Mouse (Mus musculus) cerebellum, adult (tissue): ENCODE data around the gene Fmnl2.

Experiments
- ATAC-seq: cut with Nextera tagmentation; 2 replicates; pipeline ENCODE4 v1.9.2; 2017; ENCODE audit warnings: mild to moderate bottlenecking, moderate library complexity, mixed read lengths; ENCODE audit not compliant: insufficient number of reproducible peaks, low FRiP score, low TSS enrichment

The Fmnl2 gene

DNA sequence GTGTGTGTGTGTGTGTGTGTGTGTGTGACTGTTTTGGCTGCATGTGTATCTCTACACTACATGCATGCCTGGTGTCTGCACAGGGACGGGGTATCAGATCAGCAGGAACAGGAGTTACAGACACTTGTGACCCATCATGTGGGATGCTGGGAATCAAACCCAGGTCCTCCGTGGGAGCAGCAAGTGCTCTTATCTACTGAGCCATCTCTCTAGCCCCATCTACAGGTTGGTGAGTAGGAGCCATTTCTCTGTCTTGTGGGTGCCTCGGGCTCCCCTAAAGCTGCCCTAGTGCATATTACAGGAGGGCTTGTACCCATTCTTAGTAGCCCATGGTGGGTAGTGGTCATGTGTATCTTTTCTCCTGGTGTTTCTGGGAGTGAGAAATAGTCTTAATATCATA is 90.7 kb downstream of the Fmnl2 start:
- no peak for ATAC-seq

DNA sequence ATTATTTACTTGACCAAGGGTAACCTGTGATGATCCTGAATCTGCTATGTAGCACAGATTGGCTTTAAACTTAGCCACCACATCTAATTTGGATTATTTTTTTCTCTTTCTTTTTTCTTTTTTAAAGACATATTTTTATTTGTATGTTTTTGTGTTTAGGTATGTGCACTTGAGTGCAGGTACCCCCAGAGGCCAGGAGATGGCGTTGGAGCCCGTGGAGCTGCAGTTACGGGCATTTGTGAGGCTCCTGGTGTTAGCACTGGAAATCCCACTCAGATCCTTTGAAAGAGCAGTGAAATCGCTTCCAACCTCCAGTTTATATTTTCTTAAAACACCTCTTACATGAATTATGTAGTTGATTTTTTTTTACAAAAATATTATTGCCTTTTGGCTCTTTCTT is 91.9 kb downstream of the Fmnl2 start:
- ATAC-seq = no peak

- ATAC-seq = no peak
These were observed 92.6 kb downstream of the Fmnl2 start for GRCm38 (mm10) chr2:52950226-52950625.

DNA sequence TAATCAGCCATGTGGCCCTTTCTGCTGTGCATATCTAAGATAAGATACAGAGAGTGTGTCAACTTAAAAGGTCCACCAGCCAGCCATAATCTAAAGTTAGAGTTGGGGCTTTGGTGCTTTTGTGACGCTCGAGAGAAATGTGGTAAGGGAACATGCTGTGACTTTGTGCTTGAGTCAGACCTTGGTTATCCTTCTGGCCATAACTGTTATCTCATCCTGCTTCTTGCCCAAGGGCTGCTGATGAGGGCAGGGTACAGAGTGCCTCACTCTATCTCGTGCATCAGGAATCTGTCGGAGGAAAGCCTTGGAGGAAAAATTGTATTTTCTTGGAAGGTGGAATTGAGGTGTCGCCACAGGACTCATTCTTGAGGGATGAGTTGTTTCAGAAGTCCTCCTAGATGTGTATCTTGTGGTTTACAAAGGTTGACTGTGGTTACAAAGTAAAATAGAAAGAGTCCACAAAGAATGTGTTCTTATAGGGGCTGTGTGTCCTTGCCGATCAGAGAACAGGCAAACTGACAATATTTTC is 94.6 kb downstream of the Fmnl2 start:
- ATAC-seq = no peak

DNA sequence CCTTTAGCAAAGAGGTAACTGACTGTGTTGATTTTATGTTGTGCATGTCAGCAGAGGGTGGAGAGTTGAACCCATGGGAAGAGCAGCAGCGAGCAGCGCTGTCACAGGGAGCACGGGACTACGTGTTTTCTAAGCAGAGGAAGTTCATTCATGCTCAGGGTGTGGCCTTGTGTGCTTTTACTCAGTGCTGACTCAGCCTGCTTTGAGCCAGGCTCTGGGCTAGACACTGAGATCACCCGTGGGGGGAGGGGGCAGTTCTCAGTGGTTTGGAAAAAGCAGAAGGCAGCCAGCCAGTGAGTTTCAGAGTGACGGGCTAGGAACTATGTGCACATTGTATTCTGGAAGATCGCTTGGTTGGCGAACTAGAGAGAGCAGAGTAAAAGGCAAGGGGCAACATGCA is 97.4 kb downstream of the Fmnl2 start:
- ATAC-seq = 0 out of 2 replicates have a peak, but pooled peaks have one; percentile 24

DNA sequence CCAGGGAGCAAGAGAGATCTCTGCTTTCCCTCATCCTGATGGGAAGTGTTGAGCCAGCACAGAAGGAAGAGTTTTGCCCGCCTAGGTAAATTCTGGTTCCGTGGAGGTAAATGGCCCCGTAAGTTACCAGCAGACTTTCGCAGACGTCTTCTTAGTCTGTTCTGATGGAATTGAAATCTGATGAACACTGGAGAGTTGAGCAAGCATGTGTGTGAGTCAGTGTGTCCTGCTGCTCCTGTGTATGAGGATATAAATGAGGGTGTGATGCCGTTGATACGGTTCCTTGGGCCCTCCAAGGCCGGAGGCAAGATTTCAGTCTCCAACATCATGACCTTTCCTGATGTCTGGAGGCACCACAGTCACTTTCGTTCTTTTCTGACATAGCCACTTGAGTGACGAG is 98.2 kb downstream of the Fmnl2 start:
- no peak for ATAC-seq

GRCm38 (mm10) chr2:52957771-52958534 is 100.3 kb downstream of the Fmnl2 start:
- no peak for ATAC-seq

GRCm38 (mm10) chr2:52958535-52959290 is 101.1 kb downstream of the Fmnl2 start:
- peak; percentile 74 for ATAC-seq

GRCm38 (mm10) chr2:52959291-52959621 is 101.6 kb downstream of the Fmnl2 start:
- ATAC-seq = no peak

DNA sequence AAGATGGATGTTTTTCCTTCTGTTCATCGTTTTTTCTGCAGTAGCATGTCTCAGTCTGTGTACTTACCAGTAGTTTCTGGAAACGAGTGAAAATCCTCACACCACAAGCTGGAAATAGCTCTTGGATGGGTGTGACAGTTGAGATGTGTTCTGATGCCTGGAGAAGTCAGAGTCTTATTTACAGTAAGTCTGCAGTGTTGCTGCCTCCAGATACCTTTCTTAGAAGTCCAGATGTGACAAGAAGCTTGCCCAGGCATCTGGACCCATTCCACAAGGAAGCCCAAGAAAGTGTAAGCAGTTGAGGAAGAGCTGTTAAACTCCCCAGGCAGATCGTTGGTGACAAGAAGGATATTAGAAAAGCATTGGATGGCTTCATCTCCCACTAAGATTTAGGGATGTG is 102.3 kb downstream of the Fmnl2 start:
- ATAC-seq = no peak

DNA sequence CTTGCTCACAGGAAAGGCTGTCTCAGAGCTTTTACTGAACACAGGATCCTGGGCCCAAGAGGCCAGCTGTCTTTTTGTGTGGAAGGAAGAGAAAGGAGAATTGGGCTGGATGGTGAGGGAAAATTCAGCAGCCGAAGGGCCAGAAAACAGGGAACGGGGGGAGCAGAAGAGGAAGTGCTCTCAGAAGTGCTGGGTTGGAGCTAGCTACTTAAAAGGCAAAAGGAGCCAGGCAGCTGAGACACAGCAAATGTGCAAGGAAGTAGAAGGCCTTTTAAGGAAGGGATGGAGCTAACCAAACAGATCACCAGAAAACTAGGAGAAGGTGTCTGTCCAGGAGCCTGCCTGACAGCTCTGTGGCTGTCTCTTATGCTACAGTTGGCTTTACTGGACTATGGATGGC is 103.0 kb downstream of the Fmnl2 start:
- no peak for ATAC-seq

GRCm38 (mm10) chr2:52963439-52963838 is 105.8 kb downstream of the Fmnl2 start:
- ATAC-seq = no peak

DNA sequence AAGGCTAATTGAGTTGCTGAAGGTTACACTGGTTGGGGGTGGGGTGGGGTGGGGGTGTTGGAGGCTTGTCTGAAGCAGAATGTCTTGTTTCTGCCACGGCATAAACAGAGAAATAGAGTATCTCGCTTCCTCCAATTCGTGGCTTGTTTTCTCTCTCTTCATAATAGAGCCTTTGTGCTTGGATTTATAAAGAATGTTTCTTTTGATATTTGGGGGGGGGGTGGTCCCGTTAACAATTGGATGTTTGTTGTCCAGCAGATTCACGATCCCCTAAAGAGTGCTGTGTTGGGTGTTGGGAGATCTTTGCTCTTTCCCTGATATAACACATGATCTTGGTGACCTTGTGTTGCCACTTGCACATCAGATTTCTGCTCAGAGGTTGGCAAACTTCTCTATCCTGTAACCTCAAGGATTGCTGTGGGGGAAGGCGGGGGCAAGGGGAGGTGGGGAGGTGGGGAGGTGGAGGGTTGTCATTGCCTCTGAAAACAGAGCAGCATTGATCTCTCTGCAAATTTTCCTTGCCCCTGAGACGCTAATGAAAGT is 106.8 kb downstream of the Fmnl2 start:
- ATAC-seq = no peak

GRCm38 (mm10) chr2:52966227-52966626 is 108.6 kb downstream of the Fmnl2 start:
- no peak for ATAC-seq

DNA sequence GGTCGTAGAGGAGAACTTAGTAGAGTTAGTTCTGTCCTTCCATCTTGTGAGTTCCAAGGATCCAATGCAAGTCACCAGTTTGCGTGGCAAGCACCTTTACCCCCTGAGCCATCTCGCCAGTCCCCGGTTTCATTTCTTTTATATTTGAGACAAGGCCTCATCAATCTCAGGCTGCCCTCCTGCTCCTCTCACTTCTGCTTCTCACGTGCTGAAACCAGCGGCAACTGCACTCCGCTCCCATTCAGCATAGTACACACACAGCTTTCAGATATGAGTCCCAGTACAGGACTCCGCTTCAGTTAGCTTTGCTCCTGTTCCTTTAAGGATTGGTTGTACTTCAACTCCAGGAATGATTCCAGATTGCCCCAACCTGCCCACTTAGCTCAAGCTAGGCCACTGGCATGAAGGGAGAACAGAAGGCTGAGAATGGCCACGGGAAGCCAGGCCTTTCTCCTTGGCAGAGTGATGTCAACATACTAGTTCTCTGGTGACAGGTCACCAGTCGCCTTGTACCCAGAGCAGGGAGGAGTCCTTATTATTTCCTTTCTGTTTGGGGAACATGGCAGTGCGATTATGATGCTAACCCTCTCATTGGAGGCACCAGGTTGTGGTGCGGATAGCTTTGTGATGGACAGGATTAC is 109.3 kb downstream of the Fmnl2 start:
- peak; percentile 85 for ATAC-seq

DNA sequence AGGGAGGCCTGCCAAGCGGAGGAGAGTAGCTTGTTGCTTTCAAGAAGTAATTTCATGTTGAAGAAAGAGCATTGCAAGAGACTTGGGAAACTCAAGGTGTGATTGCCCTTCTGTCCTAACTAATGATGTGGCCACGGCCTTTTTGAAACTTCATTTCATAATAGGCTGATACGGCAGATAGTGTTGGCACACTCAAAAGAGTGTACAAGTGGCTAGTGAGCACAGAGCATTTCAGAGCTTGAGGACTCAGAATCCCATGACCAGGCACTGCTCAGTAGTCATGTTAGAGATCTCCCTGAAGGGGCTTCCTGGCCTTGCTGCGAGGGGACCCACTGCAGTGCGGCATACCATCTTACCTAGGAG is 109.8 kb downstream of the Fmnl2 start:
- ATAC-seq = no peak

DNA sequence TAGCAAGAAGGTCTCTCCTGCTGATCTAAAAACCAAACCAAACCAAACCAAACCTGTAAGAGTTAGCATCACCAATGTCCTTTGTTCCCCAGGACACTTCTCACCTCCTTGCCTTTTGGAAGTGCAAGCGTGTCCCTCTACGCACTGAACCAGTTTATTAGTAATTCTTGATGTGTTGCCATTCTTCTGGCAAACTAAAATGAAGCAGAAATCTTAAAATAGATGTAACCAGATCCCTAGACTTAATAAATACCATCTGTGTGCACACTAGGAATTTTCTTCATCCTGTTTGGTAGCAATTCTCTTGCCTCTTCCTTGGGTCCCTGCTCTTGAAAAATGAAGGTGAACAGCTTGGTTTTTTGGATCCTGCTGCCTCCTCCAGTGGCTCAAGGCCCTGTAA is 111.2 kb downstream of the Fmnl2 start:
- ATAC-seq = no peak

DNA sequence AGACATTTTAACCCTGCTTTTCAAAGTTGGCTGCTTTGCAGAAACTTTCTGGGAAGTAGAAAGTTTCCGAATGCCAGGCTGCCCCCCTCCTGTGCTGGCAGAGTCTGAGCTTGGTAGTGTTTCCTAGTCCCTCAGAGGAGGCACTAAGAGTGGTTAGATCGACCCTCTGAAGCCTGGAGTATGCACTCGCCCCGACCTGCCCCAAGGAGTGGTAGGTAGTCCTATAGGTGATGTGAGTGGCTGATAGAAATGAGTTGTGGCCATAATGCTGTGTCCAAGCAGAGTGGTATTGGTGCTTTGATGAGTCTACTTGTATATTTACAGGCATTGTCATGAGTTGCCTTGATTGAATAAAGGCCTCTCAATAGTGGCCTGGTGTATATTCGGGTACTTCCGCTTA is 116.4 kb downstream of the Fmnl2 start:
- ATAC-seq = no peak

DNA sequence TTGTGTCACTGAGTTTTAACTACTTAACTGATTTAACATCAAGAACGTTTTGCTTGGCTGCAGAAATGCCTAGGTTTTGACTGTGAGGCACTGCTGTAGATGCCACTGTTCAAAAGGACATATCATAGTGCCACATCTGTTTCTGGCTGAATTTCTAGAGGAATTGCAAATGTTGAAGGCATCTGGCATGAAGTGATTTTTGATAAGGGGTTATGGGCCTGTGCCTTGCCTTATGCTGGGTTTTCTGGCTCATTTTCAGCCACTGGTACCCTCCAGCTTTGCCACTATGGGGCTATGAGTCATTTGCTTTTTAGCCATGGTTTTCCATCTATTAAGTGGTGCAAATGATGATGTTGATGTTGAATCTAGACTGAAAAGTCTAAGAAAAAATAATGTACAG is 117.1 kb downstream of the Fmnl2 start:
- ATAC-seq = no peak

- ATAC-seq = no peak
These were observed 120.4 kb downstream of the Fmnl2 start for GRCm38 (mm10) chr2:52977921-52978675.
